Mouse (Mus musculus): ENCODE data around the gene Wdr74. TPM values are rescaled to one million over a fixed set of nuclear protein-coding genes. Genes with fewer than 3 reads are reported as not detected.

Wdr74 gene
- total and polyA plus RNA-seq, 2 experiments from 2014 or later, result 36.6 to 45.8 TPM

DNA sequence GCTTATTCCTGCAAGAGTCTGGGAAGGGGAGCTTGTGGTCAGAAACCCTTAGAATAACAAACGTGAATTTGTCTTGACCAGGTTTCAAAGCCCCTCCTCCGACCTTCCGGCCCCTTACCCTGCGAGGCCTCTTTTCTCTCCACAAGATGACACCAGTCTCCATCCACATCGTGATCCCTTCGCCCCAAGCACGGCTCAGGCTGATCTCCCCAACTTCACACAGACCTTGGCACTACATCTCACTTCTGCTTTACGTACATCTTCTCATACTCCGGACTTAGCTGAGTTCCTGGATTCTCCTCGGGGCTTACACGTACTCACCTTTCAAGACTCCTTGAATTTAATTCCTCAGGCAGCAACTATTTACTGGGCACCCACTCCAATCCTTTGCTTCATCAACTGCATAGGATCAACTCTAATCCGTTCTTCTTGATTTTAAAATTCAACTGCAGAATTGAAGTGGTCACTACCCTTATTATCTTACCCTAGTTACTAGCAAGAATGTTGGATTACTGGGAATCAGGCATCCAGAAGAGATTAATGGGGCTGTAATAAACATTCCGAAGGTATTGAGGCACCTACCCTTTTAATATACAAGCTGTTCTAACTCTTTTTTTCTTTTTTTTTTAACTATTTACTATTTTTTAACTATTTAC lies 21.5 kb upstream of the Wdr74 start:
- ATAC-seq (ENCODE audit: insufficient read depth, low read depth) (no peak), DNase-seq (ENCODE audit: low spot score) (no peak)
- H3K9me3 ChIP-seq (replicated peaks; ENCODE audit: control insufficient read depth, low read length), result no peaks in the 10 kb centered on the region
- peak overlapping the region; percentile 67 for H3K4me2 ChIP-seq (ENCODE audit: low read depth, low read length)
- peak overlapping the region; percentile 91 for H3K4me3 ChIP-seq (ENCODE audit: low read depth, low read length)
- WGBS, result 9% methylated on average over 13 of the region's 13 CpGs
- peaks cover 11% of the 10 kb centered on the region for H3K36me3 ChIP-seq (replicated peaks; ENCODE audit: control insufficient read depth, insufficient read depth, low read length)
- H3K4me1 ChIP-seq (ENCODE audit: control insufficient read depth, insufficient read depth), result peaks cover 29% of the 10 kb centered on the region
- H3K27me3 ChIP-seq (ENCODE audit: control insufficient read depth, insufficient read depth, low read length), result no peaks in the 10 kb centered on the region
- TF ChIP-seq EP300 (IDR thresholded peaks at IDR 0.05; ENCODE audit: low read depth), result no peak
- no peak for TF ChIP-seq CTCF (IDR thresholded peaks at IDR 0.05; ENCODE audit: low read depth)
- peak overlapping the region; percentile 97 for H3K27ac ChIP-seq (ENCODE audit: low read depth)
- H3K9ac ChIP-seq (replicated peaks; ENCODE audit: low read depth, low read length), result peak overlapping the region; percentile 93

DNA sequence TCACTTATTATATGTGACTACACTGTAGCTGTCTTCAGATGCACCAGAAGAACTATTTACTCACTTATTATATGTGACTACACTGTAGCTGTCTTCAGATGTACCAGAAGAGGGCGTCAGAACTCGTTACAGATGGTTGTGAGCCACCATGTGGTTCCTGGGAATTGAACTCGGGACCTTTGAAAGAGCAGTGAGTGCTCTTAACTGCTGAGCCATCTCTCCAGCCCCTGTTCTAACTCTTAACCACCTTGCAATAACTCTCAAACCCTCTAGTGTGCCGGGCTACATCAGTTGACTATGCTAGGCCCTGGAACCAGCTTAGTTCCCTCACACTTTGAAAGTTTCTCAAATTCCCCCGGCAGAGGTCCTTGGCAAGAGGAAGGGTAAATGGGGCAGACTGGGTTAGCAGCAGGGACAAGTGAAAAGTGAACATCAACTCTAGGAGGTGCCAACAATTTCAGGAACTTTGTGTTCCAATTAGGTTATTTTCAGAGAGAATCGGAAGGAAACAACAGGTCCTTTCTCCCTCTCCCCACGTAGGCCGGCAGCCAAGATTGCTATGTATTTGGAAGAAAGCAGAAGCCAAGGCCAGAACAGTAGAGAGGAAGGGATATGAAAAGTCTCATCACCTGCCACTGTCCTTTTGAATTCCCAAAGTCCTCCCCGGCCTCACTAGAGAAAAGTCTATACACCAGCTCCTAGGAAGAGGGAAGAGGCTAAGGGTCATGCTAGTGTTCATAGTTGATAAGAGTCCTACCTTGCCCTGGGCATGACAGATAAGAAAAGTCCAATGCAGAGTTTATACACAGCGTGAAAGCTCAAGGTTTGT lies 20.8 kb upstream of the Wdr74 start:
- no peak for ATAC-seq (ENCODE audit: insufficient read depth, low read depth)
- 0 out of 2 replicates have a peak overlapping the region, but pooled peaks have one; percentile 39 for H3K27ac ChIP-seq (ENCODE audit: low read depth)

DNA sequence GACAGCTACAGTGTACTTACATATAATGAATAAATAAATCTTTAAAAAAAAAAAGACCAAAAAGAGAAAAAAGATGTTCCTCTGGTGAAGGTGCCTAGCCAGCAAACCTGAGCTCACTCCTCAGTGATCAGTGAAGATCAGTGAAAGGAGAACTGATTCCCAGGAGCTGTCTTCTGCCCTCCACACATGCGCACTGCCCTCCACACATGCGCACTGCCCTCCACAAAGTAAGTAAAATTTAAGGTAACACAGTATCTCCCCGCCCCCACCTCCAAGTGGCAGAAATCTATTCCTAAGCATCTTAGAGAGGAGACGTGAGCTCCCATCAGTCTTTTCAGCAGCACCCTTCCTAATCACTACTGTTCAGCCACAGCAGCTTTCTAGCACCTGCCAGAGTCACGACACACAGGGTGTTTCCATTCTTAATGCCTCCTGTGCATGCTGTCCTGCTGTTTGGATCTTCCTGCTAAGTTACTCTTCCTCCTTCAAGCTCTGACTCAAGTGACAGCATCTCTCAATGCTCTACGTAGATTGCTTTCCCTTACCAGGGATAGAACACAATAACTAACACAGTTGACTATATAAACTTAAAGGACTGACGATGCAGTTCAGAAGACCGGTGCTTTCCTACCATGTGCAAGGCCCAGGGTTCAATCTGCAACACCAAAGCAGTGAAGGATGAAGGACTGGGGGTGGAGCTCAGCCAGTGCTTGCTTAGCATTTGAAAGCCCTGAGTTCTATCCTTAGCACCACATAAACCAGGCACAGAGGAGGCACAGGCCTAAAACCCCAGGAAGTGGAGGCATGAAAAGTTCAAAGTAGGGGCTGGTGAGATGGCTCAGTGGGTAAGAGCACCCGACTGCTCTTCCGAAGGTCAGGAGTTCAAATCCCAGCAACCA lies 19.5 kb upstream of the Wdr74 start:
- no peak overlapping the region for H3K27ac ChIP-seq (ENCODE audit: low read depth)

More for the DNA sequence above, 20.8 kb upstream of the Wdr74 start:
- Histone ChIP-seq H3K4me2 (ENCODE audit: low read depth, low read length) (no peak overlapping the region), H3K27me3 (ENCODE audit: control insufficient read depth, insufficient read depth, low read length) (no peaks in the 10 kb centered on the region), H3K9ac (replicated peaks; ENCODE audit: low read depth, low read length) (no peak overlapping the region), H3K9me3 (replicated peaks; ENCODE audit: control insufficient read depth, low read length) (no peaks in the 10 kb centered on the region), H3K4me3 (ENCODE audit: low read depth, low read length) (no peak overlapping the region), H3K36me3 (replicated peaks; ENCODE audit: control insufficient read depth, insufficient read depth, low read length) (peaks cover 4% of the 10 kb centered on the region), H3K4me1 (ENCODE audit: control insufficient read depth, insufficient read depth) (peaks cover 29% of the 10 kb centered on the region)
- 0 out of 2 replicates have a peak, but pooled peaks have one; percentile 3 for TF ChIP-seq CTCF (IDR thresholded peaks at IDR 0.05; ENCODE audit: low read depth)
- no peak for TF ChIP-seq EP300 (IDR thresholded peaks at IDR 0.05; ENCODE audit: low read depth)
- WGBS, result 62% methylated on average over 10 of the region's 10 CpGs
- no peak for DNase-seq (ENCODE audit: low spot score)

DNA sequence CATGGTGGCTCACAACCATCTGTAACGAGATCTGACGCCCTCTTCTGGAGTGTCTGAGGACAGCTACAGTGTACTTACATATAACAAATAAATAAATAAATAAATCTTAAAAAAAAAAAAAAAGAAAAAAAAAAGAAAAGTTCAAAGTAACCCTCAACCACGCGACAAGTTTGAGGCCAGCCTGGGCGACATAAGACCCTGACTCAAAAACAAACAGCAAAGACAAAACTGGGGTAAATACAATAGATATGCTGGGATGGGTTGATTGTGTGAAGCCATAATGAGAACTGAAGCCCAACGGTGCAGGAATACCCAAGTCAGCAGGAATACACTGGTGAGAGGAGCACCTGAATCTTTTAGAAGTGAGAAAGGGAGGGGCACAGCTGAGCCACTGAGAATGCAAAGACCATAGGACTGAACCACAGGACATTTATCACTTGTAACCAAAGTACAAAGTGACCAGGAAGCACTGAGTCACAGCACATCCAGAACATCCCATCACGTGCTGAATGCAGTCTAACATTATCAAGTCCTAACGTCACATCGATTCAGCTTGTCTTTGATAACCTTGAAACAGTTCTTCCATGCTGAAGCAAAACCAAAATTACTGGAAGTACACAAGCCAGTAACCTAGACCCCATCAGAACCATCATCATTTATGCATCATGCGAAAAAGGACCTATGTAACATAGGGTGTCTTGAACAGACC lies 18.7 kb upstream of the Wdr74 start:
- no peaks in the 10 kb centered on the region for H3K27me3 ChIP-seq (ENCODE audit: control insufficient read depth, insufficient read depth, low read length)
- no peak overlapping the region for H3K9ac ChIP-seq (replicated peaks; ENCODE audit: low read depth, low read length)
- DNase-seq (ENCODE audit: low spot score) (no peak), ATAC-seq (ENCODE audit: insufficient read depth, low read depth) (no peak)
- no peaks in the 10 kb centered on the region for H3K36me3 ChIP-seq (replicated peaks; ENCODE audit: control insufficient read depth, insufficient read depth, low read length)
- TF ChIP-seq CTCF (IDR thresholded peaks at IDR 0.05; ENCODE audit: low read depth), result no peak
- no peak for TF ChIP-seq EP300 (IDR thresholded peaks at IDR 0.05; ENCODE audit: low read depth)
- WGBS, result 73% methylated on average over 8 of the region's 10 CpGs
- no peak overlapping the region for H3K4me3 ChIP-seq (ENCODE audit: low read depth, low read length)
- no peak overlapping the region for H3K4me2 ChIP-seq (ENCODE audit: low read depth, low read length)
- H3K9me3 ChIP-seq (replicated peaks; ENCODE audit: control insufficient read depth, low read length), result no peaks in the 10 kb centered on the region
- H3K4me1 ChIP-seq (ENCODE audit: control insufficient read depth, insufficient read depth), result peaks cover 15% of the 10 kb centered on the region
- no peak overlapping the region for H3K27ac ChIP-seq (ENCODE audit: low read depth)

More for the DNA sequence above, 19.5 kb upstream of the Wdr74 start:
- Histone ChIP-seq H3K27me3 (ENCODE audit: control insufficient read depth, insufficient read depth, low read length) (no peaks in the 10 kb centered on the region), H3K4me2 (ENCODE audit: low read depth, low read length) (no peak overlapping the region), H3K36me3 (replicated peaks; ENCODE audit: control insufficient read depth, insufficient read depth, low read length) (peaks cover 4% of the 10 kb centered on the region; the same call in 1 of the 2 replicates), H3K9me3 (replicated peaks; ENCODE audit: control insufficient read depth, low read length) (no peaks in the 10 kb centered on the region), H3K4me1 (ENCODE audit: control insufficient read depth, insufficient read depth) (peaks cover 21% of the 10 kb centered on the region), H3K4me3 (ENCODE audit: low read depth, low read length) (no peak overlapping the region), H3K9ac (replicated peaks; ENCODE audit: low read depth, low read length) (no peak overlapping the region)
- WGBS, result 77% methylated on average over 10 of the region's 10 CpGs
- DNase-seq (ENCODE audit: low spot score) (no peak), ATAC-seq (ENCODE audit: insufficient read depth, low read depth) (no peak)
- TF ChIP-seq EP300 (IDR thresholded peaks at IDR 0.05; ENCODE audit: low read depth) (no peak), CTCF (IDR thresholded peaks at IDR 0.05; ENCODE audit: low read depth) (no peak)

Data from heart, postnatal 0 days (tissue).